Mouse (Mus musculus) cerebellum, adult 2 months (tissue): Measurements from ENCODE around the gene Tecta.

Source experiments
- CTCF ChIP-seq: fragments of 200-500 bp; IDR thresholded peaks from 2 replicates; pipeline ENCODE4 v1.5.1; 2011; ENCODE audit warnings: low read depth, mild to moderate bottlenecking, control low read depth, low read length, moderate library complexity, borderline replicate concordance; ENCODE audit not compliant: insufficient read depth
- POLR2A ChIP-seq: fragments of 200-500 bp; IDR thresholded peaks from 2 replicates; pipeline ENCODE4 v1.6.1; 2011; ENCODE audit warnings: low read length, control low read depth, borderline replicate concordance; ENCODE audit not compliant: insufficient read depth

DNA sequence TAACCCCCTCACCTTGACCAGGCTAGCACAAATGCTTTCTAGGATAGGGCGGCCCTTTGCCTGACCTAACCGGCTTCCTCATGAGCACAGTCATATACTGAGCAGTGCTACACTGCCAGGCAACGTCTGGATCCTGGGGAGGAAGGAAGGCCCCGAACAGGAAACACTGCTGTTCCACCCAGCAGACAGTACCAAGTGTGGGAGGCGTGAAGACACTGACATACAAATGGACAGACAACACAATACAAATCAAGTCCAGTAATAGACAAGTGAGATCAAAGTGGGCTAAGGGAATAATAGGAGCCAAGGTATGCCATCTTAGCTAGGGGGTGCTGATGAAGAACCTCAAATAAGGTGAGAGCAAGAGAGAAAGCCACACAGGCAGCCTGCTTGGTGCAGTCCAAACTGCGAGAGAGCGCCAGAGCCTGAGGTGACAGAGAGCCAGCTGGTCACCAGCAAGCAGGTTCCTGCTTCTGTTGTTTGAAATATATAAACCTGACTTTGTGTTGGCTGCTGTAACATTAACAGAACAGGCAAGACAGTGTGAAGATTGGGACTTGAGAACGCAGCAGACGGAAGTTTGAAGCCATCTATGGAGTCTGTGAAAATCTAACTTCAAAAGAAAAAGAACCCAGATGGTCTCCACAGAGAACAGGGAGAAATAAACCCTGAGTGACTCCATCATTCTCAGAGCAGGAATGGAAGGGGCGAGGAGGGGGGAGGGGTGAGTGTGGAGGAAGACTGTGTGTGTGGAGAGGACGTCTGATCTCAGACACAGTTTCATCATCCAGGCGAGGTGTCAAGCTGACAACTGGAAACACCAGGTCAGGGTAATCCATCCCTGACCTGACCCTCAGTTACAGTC is 28.6 kb upstream of the Tecta start:
- TF ChIP-seq POLR2A = no peak
- no peak for TF ChIP-seq CTCF
